Mouse (Mus musculus): ENCODE measurements at regions not wholly inside any gene's neighbourhood (a gene's known extent, or its start where the extent isn't known, plus 50 kb on each side); places are given as distances from the start of the nearest gene placed in this dataset.
A peak's percentile ranks its signal among the peaks of the same experiment; 100 is the strongest.
"Not testable (repeated sequence)": the region's sequence is repeated elsewhere in the genome, so short reads cannot be mapped to it uniquely, and the experiment has no call there.

DNA sequence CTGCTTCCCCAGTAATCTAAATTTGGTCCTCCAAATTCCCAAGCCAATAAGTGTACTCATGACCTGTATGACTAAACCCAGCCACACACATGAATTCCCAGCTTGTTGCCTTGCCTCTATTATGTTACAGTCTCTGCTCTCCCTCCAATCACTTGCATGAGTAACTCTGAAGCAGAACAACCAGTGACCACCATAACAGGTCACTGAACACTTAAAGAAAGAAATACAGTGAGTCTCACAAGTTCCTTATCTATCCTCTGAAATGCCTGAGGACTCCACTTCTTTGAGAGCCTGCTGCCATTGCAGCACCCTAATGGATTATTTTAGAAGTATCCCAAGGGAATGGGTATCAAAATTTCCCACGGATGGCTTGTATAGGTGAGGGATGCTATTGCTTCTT, 909.7 kb downstream of the Sorcs3 start:
- DNase-seq (ENCODE audit: low spot score in 2 of 2): no peak

DNA sequence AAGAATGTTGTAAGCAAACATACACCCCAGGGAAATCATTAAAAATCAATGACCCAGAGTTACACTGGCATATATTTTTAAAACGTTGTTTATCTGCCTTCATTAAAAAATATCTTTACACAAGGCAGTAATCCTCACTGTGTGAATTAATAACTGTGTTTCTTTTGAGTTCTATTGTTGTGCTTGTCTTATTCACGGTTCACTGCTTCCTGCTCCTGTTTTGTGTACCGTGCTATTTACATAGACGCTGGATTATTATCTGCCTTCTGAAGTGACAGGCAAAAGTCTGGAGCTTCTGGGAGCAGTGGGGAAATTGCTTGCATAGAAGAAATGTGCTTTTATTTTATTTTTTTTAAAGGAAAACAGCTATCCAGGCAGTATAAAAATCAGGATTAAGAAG, 925.8 kb downstream of the Sorcs3 start:
- DNase-seq (ENCODE audit: low spot score in 2 of 2): no peak

DNA sequence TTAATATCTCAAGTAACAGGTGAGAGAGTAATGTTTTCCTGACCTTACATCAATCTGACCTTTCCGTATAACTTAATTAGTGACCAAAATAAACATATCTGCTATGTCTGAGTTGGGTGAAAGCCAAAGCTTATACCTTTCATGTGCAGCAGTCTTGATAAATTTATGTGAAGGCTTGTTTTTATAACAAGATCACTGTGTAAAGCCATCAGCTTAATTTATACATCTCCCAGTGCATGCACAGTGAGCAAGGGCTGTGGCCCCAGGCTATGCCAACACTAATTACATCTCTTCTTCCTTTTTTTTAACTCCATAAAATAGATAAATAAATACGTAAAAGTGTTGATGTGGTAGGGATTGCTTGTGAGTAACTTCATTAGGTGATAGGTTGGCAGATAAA, 966.3 kb downstream of the Sorcs3 start:
- DNase-seq (ENCODE audit: low spot score in 2 of 2): no peak

DNA sequence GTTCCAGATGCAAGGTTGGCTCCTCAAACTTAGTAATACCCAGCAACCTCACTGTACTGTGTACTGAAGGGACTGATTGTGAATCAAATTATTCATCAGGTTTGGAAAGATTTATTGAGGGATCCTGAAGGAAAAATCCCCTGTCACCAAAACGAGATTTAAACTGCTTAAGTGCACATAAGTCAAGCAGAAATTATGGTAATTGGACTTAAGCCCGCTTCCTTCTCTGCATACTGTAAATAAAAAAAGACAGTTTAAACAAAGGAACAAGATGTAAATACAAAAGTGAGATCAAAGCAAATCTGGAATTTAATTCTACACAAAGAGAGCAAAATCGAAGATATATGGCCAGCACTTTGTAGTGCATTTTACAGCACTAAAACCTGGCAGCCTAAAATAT, 1002.1 kb downstream of the Sorcs3 start:
- DNase-seq (ENCODE audit: low spot score in 2 of 2): no peak

DNA sequence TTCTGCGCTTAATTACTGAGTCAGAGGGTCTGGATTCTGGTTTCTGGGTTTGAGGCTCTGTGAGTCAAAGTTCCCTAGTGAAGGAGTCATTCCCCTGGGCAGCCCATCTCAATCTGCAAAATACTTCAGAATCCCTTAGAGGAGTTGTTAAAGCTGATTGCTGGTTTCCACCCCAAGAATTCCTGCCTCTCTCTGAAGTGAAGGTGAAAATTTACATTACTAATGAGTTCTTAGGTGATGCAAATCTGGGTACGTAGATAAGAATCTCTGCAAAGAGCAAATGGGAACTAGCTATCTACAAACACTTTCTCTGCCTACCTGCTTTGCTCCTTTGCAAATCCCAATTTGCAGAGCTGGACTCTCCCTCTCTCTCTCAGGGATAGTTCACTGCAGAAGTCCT, 1036.8 kb downstream of the Sorcs3 start:
- no peak for DNase-seq (ENCODE audit: low spot score in 2 of 2)

DNA sequence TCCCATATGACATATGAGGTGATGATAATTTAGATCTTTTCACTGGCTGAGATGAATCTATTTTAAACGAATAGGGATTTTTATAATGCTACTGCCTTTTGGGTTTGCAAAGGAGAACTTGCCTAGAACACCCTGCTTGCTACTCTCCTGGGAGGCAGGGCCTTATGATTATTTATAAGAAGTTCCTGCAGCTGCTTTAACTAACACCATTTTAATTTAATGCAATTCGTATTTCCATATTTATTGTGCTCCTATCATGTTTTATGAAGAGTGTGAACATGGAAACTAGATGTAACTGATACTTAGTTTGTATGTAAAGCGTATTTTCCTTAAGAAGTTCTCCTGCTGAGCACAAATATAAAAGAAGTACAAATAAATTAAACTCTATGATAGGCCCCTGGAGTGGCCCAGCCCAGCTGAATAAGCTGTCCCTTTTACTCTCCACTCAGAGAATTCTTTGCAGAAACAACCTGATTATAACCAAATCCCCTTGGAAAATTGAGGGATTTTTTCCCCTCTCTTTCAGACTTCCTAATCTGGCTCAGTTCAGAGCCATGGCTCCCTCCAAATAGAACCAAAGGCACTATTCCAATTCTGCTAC, 1039.4 kb downstream of the Sorcs3 start:
- no peak for DNase-seq (ENCODE audit: low spot score in 2 of 2)

DNA sequence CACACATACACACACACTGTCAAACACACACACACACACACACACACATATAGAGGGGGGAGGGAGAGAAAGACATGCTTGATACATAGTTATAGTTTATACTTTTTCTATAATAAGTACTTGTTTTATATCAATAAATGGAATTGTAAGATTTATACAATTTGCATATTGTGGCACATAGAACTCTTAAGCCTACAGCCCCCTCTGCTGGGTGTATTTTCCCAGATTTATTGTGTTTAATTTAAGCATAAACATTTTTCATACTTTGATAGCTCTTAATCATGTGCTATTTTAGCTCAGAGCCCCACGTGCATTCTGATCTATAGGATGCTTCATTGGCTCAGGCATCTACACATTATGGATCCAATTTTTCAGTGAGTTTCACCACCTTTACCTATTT, 1058.8 kb downstream of the Sorcs3 start:
- DNase-seq (ENCODE audit: low spot score in 2 of 2): no peak

DNA sequence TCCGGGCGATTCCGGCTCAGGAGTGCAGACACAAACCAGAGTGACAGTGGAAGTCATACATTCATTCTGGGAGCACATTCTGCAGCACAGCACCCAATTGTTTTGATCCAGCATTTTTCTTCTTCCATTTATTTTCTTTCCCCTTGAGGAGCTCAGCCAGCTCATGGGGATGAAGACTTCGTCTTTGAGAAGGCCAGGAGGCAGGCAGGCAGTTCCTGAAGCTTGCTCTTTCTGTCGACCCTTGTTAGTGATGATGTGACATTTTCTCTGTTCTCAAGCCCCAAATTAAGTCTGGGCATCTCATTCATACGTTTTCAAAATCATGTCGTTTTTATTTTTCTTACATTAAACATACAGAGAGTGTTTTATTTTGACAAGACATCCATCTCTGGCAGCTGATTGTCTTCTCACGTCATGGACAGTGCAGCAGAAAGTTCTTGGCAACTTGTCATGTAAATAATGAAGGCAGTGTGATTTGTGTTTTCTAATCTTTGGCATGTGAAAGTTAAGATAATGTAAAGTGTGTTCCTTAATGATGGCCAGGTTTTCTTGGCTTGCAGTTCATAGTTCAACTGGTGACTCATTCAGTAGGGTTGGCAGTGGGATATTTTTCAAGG, 1062.1 kb downstream of the Sorcs3 start:
- no peak for DNase-seq (ENCODE audit: low spot score in 2 of 2)

DNA sequence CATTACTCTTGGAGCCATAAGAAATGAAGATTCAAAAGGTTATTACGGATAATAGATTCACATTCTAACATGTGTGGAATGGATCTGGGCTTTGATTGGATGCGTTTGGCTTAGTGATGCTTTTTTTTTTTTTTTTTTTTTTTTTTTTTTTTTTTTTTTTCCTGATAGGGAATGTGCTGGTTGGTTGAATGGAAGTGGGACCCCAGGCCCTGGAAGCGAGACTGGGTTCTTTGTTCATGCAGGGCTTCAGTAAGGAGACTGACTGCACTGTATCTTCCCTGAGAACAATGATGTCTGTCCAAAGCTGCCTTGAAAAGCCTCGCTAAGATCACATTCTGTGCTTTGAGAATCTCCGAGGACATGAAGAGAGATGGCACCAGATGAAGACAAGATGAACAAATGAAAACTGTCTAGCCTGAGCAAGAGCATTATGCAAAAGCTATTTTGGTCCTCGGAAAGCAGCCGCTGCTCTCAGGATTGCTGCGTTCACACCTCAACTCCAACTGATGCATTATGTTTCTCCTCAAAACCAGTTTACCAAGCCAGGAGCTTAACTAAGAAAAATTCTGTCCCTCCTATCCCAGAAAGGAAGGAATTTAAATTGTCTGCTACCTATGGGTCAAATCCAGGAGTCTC, 1076.9 kb downstream of the Sorcs3 start:
- DNase-seq (ENCODE audit: low spot score in 2 of 2): peak in 1 of 2 experiments; percentile 12

DNA sequence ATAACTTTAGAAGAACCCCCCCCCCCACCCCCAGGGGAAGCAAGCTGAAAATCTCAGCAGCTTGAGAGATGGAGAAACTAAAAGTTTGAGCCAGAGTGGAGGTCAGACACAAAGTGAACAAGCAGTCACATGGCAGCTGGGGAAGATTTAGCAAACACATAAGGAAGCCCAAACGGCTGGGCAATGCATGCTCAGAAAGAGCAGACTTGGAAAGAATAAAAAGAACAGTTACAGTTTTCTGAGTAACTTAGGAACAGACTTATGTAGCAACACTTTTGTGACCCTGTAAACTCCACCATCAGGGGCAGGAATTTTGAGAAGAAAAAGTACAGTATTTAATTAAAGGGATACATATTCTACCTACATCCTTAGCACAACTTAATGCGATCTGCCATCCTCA, 1089.2 kb downstream of the Sorcs3 start:
- no peak for DNase-seq (ENCODE audit: low spot score in 2 of 2)

DNA sequence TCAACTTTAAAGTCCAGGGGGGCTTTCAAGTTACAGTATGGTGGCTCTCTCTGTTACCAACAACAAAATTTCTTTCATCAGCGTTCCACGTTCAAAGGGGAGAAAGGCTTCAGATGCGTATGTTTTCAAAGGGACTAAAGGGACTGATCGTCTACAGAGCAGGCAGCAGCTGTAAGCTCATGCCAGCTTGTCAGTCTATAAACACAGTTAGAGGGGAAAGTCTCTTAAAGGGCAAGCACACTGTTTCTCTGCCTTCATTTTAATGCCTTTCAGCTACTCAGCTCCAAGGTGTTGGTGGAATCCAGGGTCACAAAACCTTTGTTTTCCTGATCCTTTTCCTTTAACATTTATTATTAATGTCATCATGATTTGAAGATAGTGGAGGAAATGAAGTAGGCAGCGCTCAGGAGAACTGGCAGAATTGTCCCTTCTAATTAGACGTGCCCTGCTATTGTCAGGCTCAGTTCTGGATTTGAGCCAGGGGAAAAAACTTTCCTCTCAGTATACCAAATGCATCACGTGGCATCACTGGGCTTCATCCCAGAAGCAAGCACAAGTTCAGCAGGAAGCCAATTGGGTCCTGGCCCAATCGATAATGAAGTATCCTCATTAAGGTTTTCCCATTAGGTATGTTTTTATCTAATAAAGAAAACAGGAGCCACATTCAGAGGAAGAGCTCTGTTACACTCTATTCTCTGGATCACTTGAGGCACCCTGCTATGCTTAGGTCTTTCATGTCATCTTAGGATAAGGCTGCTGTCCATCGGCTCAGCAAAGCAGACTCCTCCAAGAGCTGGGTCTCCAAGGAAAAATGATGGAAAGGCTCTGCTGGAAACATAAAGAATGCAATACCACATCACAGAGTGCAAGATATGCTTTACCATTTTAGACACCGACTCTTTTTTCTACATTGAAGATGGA, 1093.8 kb downstream of the Sorcs3 start:
- DNase-seq (ENCODE audit: low spot score in 2 of 2): peak in 1 of 2 experiments; percentile 3

DNA sequence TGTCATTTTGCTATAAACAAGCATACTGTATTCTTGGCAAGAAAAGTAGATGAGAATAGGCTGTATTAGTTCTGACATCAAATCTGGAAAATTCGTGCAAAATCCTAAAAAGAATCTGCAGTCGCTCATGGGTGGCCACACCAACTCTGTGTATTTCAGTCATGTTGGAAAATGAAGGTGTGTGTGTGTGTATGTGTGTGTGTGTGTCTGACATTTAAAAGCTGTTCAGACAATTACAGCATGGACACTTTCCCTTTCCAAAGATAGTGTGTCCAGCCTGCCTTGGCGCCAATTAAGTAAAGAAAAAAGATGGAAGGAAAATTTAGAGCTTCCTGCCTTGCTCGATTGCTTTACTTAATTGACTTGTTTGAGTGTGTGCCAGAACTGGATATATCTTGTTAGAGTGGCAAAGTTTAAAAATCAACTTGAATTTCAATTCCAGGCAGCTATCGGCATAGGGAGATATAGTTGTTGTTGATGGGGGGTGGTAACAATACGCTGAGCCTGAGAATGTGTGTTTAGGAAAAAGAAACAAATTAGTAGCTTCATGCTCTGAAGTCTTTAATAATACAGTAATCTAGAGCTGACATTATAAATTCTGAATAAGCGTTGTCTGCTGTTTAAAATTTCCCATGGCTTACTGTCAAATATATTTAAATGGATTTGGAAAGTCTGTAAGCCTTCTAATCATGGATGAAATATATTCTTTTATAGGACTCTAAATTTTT, 1095.7 kb downstream of the Sorcs3 start:
- DNase-seq (ENCODE audit: low spot score in 2 of 2): no peak

DNA sequence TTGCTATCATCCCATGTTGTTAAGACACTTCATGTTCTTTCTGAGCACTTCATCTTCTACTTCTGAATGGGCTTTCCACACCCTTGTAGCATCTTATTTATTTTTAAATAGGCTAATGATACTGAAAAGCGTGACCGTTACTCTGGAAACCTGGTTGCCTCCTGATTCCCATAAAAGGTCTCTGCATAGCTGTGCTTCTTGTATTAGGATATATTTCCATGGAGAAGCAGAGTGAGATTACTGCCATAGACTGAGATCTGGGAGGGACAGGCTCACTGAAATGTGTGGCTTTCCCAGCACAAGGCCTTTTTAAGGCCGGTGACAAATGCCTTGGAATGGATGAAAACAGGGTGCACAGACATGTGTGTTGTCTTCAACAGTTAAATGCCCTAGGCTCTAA, 1100.0 kb downstream of the Sorcs3 start:
- DNase-seq (ENCODE audit: low spot score in 2 of 2): no peak

DNA sequence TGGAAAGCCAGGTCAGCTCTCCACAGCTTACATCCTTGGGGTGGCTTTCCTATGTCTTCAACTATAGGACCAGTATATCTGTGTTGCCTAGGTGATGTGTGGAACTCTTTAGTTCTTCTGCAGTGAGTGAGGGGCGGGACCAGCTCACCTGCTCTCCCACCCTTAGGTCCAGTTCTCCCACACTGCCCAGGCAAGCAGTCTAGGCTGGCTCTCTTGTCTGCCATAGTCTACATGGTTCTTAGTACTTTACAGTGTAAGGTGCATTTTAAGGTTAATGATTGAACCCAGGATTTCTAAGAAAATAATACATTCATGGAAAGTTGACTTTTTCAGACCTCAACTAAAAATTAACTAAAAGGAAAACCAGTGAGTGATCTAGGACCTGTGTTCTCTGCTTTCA, 1108.4 kb downstream of the Sorcs3 start:
- no peak for DNase-seq (ENCODE audit: low spot score in 2 of 2)

DNA sequence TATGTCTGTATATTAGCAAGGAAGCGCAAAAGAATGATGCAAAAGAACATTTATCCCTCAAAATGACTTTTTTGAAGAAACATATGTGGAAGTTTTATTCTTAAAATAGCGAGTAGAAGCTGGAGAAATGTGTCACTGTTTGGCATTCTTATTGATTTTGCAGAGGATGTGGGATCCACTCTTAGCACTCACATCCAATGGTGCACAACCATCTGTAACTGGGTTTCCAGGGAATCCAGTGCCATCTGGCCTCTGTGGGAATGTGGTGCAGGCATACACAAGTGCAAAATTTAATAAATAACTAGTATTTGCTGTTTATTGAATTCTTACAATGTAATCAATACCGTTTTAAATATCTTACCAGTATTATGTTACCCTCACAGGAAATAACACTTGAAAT, 1153.8 kb downstream of the Sorcs3 start:
- DNase-seq (ENCODE audit: low spot score in 2 of 2): peak; percentile 7 to 8

DNA sequence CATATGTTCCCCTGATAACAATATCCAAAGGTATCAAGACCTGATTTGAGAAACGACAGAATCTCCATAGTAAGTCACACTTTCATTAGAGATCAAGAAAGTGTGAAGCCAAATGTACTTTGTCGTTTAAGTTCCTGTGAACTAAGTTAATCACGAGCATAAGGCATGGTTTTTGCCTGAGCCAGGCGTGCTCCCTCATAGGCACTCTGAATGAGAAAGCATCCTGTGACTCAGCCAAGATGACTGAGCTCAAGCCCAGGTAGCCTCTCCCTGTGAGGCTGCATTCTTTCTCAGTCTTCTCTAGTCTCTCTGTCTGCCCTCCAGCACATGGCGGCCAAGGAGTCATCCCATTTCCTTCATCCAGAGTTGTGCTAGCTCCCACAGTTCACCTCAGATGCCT, 1154.9 kb downstream of the Sorcs3 start:
- DNase-seq (ENCODE audit: low spot score in 2 of 2): no peak

DNA sequence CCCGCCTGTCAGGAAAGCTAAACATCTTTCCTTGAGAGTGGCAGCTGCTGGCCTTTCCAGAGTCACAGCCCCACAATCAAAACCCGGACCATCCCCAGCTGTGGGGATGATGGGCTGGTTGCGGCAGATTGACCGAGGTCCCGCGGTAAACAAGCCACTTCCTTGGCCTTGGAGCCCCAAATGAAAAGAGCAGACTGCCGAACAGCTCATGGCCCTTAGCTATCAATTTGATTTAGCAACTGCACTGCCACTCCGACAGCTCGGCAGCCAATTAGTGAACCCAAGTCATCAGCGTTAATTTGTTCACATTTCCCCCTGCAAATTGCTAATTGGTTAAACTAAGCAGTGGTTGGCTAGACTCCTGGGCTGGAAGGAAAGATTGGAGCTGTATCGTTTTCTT, 1155.3 kb downstream of the Sorcs3 start:
- not testable (repeated sequence) for DNase-seq (ENCODE audit: low spot score in 2 of 2)

DNA sequence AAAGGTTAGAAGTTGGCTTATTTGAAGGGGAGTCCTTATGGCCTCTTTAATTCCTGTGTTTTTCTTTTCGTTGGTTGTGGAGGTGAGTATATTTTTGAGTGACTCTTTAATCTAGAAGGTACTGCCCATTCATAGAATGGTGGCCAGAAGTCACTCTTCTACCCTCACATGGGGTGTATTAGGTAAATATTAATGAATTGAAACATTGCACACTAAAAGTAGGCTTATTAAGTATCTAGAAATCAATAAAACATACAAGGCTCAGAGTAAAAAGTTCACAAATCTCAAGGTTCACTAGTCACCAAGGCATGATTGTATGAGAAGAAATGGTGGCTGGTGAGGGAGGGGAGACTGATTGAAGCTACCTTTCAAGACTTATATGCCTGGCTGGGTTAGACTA, 1167.1 kb downstream of the Sorcs3 start:
- DNase-seq (ENCODE audit: low spot score in 2 of 2): no peak

DNA sequence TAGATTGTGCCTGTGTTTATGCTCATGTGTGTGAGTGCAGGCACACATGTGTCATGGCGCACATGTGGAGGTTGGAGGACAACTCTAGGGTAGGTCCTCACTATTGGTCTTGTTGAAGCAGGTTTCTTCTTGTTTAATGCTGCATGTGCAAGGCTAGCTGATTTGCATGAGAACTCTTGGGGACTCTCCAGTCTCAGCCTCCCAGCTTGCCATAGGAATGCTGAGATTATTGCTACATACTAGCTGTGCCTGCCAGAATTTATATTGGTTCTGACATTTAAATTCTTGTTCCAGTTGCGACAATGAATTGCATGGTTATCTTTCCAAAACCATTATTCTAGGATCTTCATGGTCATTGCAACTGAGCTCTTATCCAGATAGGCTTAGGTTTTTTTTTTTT, 1168.5 kb downstream of the Sorcs3 start:
- DNase-seq (ENCODE audit: low spot score in 2 of 2): peak in 1 of 2 experiments; percentile 4

DNA sequence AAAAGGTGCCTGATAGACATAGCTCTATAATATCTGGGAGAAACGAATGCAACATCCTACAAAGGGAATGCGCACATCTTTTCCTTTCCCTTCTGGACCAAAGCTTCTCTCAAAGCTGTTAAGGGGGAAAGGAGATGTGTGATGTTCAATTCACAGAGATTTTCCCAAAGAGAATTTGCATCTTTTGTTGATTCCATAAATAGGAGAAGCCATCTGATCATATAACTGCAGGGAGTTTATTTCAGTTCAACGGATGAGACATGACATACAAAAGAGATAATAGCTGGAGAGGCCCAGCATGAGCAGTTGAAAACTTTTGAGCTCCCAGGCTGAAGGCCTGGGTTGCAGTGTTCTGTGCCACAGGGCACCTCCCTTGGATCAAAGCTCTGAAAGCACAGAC, 1169.1 kb downstream of the Sorcs3 start:
- no peak for DNase-seq (ENCODE audit: low spot score in 2 of 2)

DNA sequence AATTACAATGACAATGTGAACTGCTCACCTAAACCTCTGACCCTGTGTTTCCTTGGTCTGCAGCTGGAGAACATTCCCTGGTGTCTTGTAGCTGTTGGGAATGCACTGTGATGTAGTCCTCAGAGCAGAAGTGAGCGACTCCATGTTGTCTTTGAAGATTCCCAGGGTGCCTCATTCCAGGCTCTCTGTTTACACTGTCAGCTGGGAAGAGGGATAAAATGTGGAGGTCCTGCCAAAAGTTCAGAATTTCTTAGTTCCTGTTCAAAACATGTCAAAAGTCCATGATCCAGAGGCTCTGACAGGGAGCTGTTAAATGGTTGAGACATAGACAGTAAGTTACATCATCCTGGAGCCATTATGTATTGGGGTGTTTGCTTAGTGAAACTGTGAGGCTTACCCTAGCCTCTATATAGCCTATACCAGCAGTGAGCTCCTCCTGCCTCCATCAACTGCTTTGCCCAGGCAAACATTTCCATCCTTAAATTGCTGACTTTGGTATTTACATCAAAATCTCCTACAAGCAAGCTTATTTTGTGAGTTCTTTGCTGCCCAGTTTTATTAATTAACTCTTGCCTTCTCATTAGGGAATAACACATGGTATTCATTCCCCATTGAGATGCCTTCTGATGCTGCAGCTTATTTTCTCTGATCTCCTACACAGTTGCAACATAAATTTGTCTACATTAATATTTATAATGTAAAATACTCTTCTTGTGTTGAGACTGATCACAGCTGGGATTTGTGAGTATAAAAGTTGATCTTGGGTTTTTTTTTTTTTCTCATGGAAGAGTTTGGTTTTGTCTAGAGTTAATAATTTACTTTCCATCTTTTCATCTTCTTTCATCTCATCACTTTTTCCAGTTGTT, 1170.2 kb downstream of the Sorcs3 start:
- no peak for DNase-seq (ENCODE audit: low spot score in 2 of 2)
